Mouse (Mus musculus) hindbrain, embryonic 11.5 days (tissue): ENCODE measurements at regions not wholly inside any gene's neighbourhood (a gene's known extent, or its start where the extent isn't known, plus 50 kb on each side); places are given as distances from the start of the nearest gene placed in this dataset.

Experiments used
- ATAC-seq: fragments of 200-750 bp; cut with Nextera tagmentation; 2 replicates; pipeline ENCODE4 v1.8.0; 2017; ENCODE audit warnings: mild to moderate bottlenecking, moderate TSS enrichment, moderate library complexity; ENCODE audit not compliant: low FRiP score
- DNase-seq: peaks from one replicate; pipeline ENCODE4 v3.0.0-alpha.2; 2015; ENCODE audit warnings: low spot score
- H3K27ac ChIP-seq: fragments of 300-500 bp; sonication (generic); 2 replicates; pipeline ENCODE4 v1.5.1; 2014; ENCODE audit warnings: mild to moderate bottlenecking, low read depth, low read length
- H3K27me3 ChIP-seq: fragments of 300-500 bp; sonication (generic); 2 replicates; pipeline ENCODE4 v1.6.1; 2014; ENCODE audit warnings: mild to moderate bottlenecking, low read length, moderate library complexity, mixed read lengths; ENCODE audit not compliant: control insufficient read depth, insufficient read depth
- H3K36me3 ChIP-seq: fragments of 300-500 bp; sonication (generic); 2 replicates; pipeline ENCODE4 v1.6.1; 2014; ENCODE audit warnings: mild to moderate bottlenecking, low read length, moderate library complexity, mixed read lengths; ENCODE audit not compliant: control insufficient read depth, insufficient read depth
- H3K4me1 ChIP-seq: fragments of 300-500 bp; sonication (generic); replicated peaks from 2 replicates; pipeline ENCODE4 v1.6.1; 2014; ENCODE audit warnings: low read length, mixed read lengths; ENCODE audit not compliant: control insufficient read depth, insufficient read depth
- H3K4me2 ChIP-seq: fragments of 300-500 bp; sonication (generic); replicated peaks from 2 replicates; pipeline ENCODE4 v1.6.1; 2014; ENCODE audit warnings: mild to moderate bottlenecking, low read depth, low read length
- H3K4me3 ChIP-seq: fragments of 300-500 bp; sonication (generic); 2 replicates; pipeline ENCODE4 v1.5.1; 2014; ENCODE audit warnings: low read depth, low read length
- H3K9ac ChIP-seq: fragments of 300-500 bp; sonication (generic); 2 replicates; pipeline ENCODE4 v1.6.1; 2014; ENCODE audit warnings: low read depth, low read length
- H3K9me3 ChIP-seq: fragments of 300-500 bp; sonication (generic); 2 replicates; pipeline ENCODE4 v1.6.1; 2016; ENCODE audit warnings: low read length; ENCODE audit not compliant: control insufficient read depth
- WGBS: fragments of 180-500 bp; shearing (Covaris S2); extraction: QIAGEN DNeasy Blood & Tissue Kit; methylation state at CpG from one replicate; pipeline ENCODE4 v1.1.7; 2014; 5-methylcytosine and 5-hydroxymethylcytosine counted together

- ATAC-seq (no peak), DNase-seq (no peak)
- Histone ChIP-seq H3K4me3 (no peak overlapping the region), H3K4me2 (no peak overlapping the region), H3K36me3 (no peaks in the 10 kb centered on the region), H3K27ac (no peak overlapping the region), H3K4me1 (no peaks in the 10 kb centered on the region), H3K9me3 (no peaks in the 10 kb centered on the region), H3K27me3 (no peaks in the 10 kb centered on the region), H3K9ac (no peak overlapping the region)
- WGBS = 61% methylated on average over 3 of the region's 3 CpGs
Measured at GRCm38 (mm10) chr6:31923951-31924668, 125.9 kb upstream of the 1700012A03Rik start.

DNA sequence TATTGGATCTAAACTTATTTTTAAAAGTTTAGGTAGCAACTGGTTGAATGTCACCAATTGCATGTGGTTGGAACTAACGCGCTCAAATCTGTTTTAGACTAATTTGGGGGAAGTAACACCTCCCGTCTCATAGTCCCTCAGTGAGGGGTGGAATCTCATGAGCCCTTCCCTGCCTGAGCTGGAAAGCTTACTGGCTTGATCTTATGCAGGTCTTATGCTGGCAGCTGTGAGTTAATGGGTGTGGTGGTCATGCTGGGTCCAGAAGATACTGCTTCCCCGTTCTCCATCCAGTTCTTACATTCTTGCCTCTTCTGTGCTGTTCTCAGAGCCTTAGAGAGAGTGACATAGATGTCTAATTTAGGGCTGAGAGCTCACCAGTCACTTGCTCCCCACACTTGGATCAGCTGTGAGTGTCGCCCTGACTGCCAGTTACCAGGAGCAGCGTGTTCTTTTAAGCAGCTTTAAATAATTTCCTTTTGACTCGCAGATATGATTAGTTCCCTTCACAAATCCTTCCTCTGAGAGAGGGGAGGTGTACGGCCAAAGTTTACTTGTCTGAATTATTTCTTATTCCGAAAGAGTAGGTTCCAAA is 128.4 kb upstream of the 1700012A03Rik start:
- WGBS = 90% methylated on average over 9 of the region's 9 CpGs
- no peak for DNase-seq
- Histone ChIP-seq H3K9ac (no peak overlapping the region), H3K4me1 (no peaks in the 10 kb centered on the region), H3K27me3 (no peaks in the 10 kb centered on the region), H3K36me3 (no peaks in the 10 kb centered on the region), H3K9me3 (no peaks in the 10 kb centered on the region), H3K4me3 (no peak overlapping the region), H3K4me2 (no peak overlapping the region), H3K27ac (no peak overlapping the region)
- no peak for ATAC-seq

GRCm38 (mm10) chr6:31917411-31918131 is 132.5 kb upstream of the 1700012A03Rik start:
- Histone ChIP-seq H3K4me3 (no peak overlapping the region), H3K9ac (no peak overlapping the region), H3K36me3 (no peaks in the 10 kb centered on the region), H3K4me2 (no peak overlapping the region), H3K9me3 (no peaks in the 10 kb centered on the region), H3K27ac (no peak overlapping the region), H3K4me1 (no peaks in the 10 kb centered on the region), H3K27me3 (no peaks in the 10 kb centered on the region)
- WGBS = 88% methylated on average over 13 of the region's 13 CpGs
- ATAC-seq = no peak
- DNase-seq = no peak

DNA sequence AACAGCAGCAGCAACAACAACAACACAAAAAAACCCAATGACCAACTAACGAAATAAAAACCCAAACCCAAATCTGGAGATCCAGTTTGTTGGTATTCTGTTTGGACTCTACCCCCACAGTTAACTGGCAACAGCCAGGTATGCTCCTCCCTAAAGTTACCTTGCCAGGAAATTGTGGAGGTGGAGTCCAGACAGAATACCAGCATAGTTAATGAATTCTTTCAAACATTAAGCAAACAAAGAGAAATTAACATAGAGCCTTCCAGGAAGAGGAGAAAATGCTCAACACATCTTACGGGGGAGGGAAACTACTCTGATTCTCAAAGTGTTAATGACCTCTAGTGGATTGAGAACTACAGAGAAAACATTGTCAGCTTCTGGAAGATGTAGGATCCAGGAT is 148.3 kb upstream of the 1700012A03Rik start:
- Histone ChIP-seq H3K4me1 (no peaks in the 10 kb centered on the region), H3K27me3 (0 out of 2 replicates have a peak, but pooled peaks cover 2% of the 10 kb centered on the region), H3K9me3 (no peaks in the 10 kb centered on the region), H3K36me3 (no peaks in the 10 kb centered on the region), H3K9ac (no peak overlapping the region), H3K4me3 (no peak overlapping the region), H3K4me2 (no peak overlapping the region), H3K27ac (no peak overlapping the region)
- no peak for DNase-seq
- ATAC-seq = no peak
- WGBS = 78% methylated on average over 2 of the region's 2 CpGs

- H3K27ac ChIP-seq = no peak overlapping the region
- no peak overlapping the region for H3K4me2 ChIP-seq
- H3K9me3 ChIP-seq = no peaks in the 10 kb centered on the region
- H3K27me3 ChIP-seq = 0 out of 2 replicates have a peak, but pooled peaks cover 2% of the 10 kb centered on the region
- no peak for DNase-seq
- H3K9ac ChIP-seq = no peak overlapping the region
- ATAC-seq = no peak
- no peak overlapping the region for H3K4me3 ChIP-seq
- 74% methylated on average over 3 of the region's 3 CpGs for WGBS
- H3K4me1 ChIP-seq = no peaks in the 10 kb centered on the region
- H3K36me3 ChIP-seq = no peaks in the 10 kb centered on the region
Measured at GRCm38 (mm10) chr6:31899055-31899454, 151.0 kb upstream of the 1700012A03Rik start.

DNA sequence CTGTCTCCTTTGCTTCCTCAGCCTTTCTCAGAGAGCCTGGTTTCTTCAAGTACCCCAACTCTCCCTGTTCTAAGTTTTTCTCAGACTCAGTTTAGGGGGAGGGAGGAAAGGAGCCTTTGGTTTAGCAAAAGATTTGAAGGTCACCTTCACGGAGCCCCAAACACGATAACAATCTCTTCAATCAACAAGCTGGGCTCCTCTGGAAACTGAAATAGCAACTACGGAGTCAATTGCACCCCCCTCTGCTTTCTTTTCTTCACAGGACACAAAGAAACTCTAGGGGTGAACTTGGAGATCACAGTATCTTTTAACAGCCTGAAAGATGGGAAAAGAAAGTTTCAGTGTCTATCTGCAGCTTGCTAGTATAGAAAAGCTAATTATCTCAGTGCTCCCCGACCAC is 151.4 kb upstream of the 1700012A03Rik start:
- Histone ChIP-seq H3K4me2 (no peak overlapping the region), H3K4me1 (no peaks in the 10 kb centered on the region), H3K9me3 (no peaks in the 10 kb centered on the region), H3K4me3 (no peak overlapping the region), H3K9ac (no peak overlapping the region), H3K27me3 (0 out of 2 replicates have a peak, but pooled peaks cover 2% of the 10 kb centered on the region), H3K27ac (no peak overlapping the region), H3K36me3 (no peaks in the 10 kb centered on the region)
- ATAC-seq (no peak), DNase-seq (no peak)
- WGBS = 20% methylated on average over 4 of the region's 4 CpGs

GRCm38 (mm10) chr6:31897001-31897400 is 153.0 kb upstream of the 1700012A03Rik start:
- H3K9me3 ChIP-seq = no peaks in the 10 kb centered on the region
- H3K27ac ChIP-seq = no peak overlapping the region
- ATAC-seq (no peak), DNase-seq (no peak)
- no peak overlapping the region for H3K4me2 ChIP-seq
- H3K4me3 ChIP-seq = no peak overlapping the region
- H3K4me1 ChIP-seq = no peaks in the 10 kb centered on the region
- no peak overlapping the region for H3K9ac ChIP-seq
- 0 out of 2 replicates have a peak, but pooled peaks cover 2% of the 10 kb centered on the region for H3K27me3 ChIP-seq
- no peaks in the 10 kb centered on the region for H3K36me3 ChIP-seq
- WGBS = 55% methylated on average over 3 of the region's 3 CpGs

GRCm38 (mm10) chr6:31895835-31896234 is 154.2 kb upstream of the 1700012A03Rik start:
- Histone ChIP-seq H3K27me3 (0 out of 2 replicates have a peak, but pooled peaks cover 2% of the 10 kb centered on the region), H3K4me2 (no peak overlapping the region), H3K4me1 (no peaks in the 10 kb centered on the region), H3K4me3 (no peak overlapping the region), H3K9ac (no peak overlapping the region), H3K9me3 (no peaks in the 10 kb centered on the region), H3K36me3 (no peaks in the 10 kb centered on the region), H3K27ac (no peak overlapping the region)
- WGBS = 73% methylated on average over 3 of the region's 3 CpGs
- no peak for DNase-seq
- no peak for ATAC-seq
